Mouse (Mus musculus) yolk sac, embryonic 10.5 days (tissue): ENCODE measurements around the gene Mknk1.

Experiments
- DNase-seq: peaks from one replicate; pipeline ENCODE4 v3.0.0-alpha.2; 2017; ENCODE audit warnings: low spot score

Gene Mknk1

GRCm38 (mm10) chr4:115847377-115847776 lies 8.4 kb downstream of the Mknk1 start:
- no peak for DNase-seq

- no peak for DNase-seq
Observed at GRCm38 (mm10) chr4:115848083-115848482, 9.1 kb downstream of the Mknk1 start.

- peak; percentile 57 for DNase-seq
Observed at GRCm38 (mm10) chr4:115848990-115849677, 10.1 kb downstream of the Mknk1 start.

GRCm38 (mm10) chr4:115850111-115850510 lies 11.1 kb downstream of the Mknk1 start:
- no peak for DNase-seq

GRCm38 (mm10) chr4:115850631-115851030 lies 11.6 kb downstream of the Mknk1 start:
- DNase-seq = no peak

- DNase-seq = no peak
Observed at GRCm38 (mm10) chr4:115851569-115851968, 12.6 kb downstream of the Mknk1 start.

- no peak for DNase-seq
Observed at GRCm38 (mm10) chr4:115855100-115855499, 16.1 kb downstream of the Mknk1 start.

- DNase-seq = no peak
Observed at GRCm38 (mm10) chr4:115855609-115856008, 16.6 kb downstream of the Mknk1 start.

GRCm38 (mm10) chr4:115856282-115856681 lies 17.3 kb downstream of the Mknk1 start:
- DNase-seq = peak; percentile 18

GRCm38 (mm10) chr4:115857293-115857883 lies 18.4 kb downstream of the Mknk1 start:
- no peak for DNase-seq

GRCm38 (mm10) chr4:115863352-115863751 lies 24.4 kb downstream of the Mknk1 start:
- DNase-seq = no peak

- peak; percentile 9 for DNase-seq
Observed at GRCm38 (mm10) chr4:115863880-115864279, 24.9 kb downstream of the Mknk1 start.

- DNase-seq = no peak
Observed at GRCm38 (mm10) chr4:115869512-115870210, 30.7 kb downstream of the Mknk1 start.

GRCm38 (mm10) chr4:115873231-115873630 lies 34.2 kb downstream of the Mknk1 start:
- no peak for DNase-seq

GRCm38 (mm10) chr4:115878216-115878678 lies 39.2 kb downstream of the Mknk1 start:
- no peak for DNase-seq

GRCm38 (mm10) chr4:115878828-115879227 lies 39.8 kb downstream of the Mknk1 start:
- no peak for DNase-seq

GRCm38 (mm10) chr4:115881183-115881582 lies 42.2 kb downstream of the Mknk1 start:
- DNase-seq = no peak

GRCm38 (mm10) chr4:115882195-115882594 lies 43.2 kb downstream of the Mknk1 start:
- DNase-seq = no peak

GRCm38 (mm10) chr4:115884022-115884421 lies 45.0 kb downstream of the Mknk1 start, which contains the start of gene Kncn:
Kncn (plus strand) TSS chr4:115884400.
- no peak for DNase-seq

GRCm38 (mm10) chr4:115885846-115886245 lies 46.8 kb downstream of the Mknk1 start:
- no peak for DNase-seq

- DNase-seq = no peak
Observed at GRCm38 (mm10) chr4:115886875-115887274, 47.9 kb downstream of the Mknk1 start.

GRCm38 (mm10) chr4:115890066-115890465 lies 51.1 kb downstream of the Mknk1 start:
- no peak for DNase-seq

GRCm38 (mm10) chr4:115890553-115890952 lies 51.6 kb downstream of the Mknk1 start, which contains the start of gene 6430628N08Rik:
6430628N08Rik (plus strand) TSS chr4:115890665.
- DNase-seq = no peak
